Mouse (Mus musculus) retina, adult 2 months (tissue): ENCODE measurements around the gene Sptb.

Experiments used
- DNase-seq: peaks from one replicate; pipeline ENCODE4 v3.0.0-alpha.2; 2012; ENCODE audit warnings: low read depth, low spot score

The Sptb gene

DNA sequence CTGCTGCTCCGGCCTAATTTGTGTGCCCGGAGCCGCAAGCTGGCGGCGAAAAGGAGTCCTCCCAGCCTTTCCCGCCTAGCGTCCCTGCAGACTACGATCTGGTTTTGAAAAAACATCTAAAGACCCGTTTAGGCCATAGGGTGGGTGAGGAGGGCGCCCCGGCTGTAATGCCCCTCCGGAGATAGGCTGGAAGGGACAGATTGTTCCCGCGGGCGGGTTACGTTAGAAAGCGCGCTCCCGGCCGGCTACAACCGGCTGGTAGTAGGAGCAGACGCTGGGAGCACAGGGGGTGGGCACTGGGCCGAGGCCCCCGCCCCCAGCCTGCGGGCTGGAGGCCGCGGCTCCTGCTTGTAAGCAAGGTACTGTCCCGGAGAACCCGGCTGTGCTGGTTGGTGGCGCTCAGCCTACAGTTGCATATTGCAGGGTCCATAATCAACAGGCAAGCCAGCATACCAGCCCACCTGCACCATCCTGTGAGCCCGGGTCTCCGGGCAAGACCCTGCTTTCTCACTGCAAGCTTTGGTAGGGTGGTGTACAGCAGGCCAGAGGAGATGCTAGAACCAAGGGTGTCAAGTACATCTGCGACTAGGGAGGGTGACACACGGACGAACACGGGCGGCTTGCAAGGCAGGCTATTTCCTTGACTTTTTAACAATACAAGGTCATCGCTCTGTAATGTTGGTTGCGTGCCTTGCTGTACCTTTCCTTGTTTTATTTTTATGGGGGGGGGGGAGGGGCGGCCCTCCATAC is at the start of gene Sptb:
Gene Sptb, minus strand, starts transcription at position 197 of the 750 bp plus-strand sequence.
- no peak for DNase-seq

DNA sequence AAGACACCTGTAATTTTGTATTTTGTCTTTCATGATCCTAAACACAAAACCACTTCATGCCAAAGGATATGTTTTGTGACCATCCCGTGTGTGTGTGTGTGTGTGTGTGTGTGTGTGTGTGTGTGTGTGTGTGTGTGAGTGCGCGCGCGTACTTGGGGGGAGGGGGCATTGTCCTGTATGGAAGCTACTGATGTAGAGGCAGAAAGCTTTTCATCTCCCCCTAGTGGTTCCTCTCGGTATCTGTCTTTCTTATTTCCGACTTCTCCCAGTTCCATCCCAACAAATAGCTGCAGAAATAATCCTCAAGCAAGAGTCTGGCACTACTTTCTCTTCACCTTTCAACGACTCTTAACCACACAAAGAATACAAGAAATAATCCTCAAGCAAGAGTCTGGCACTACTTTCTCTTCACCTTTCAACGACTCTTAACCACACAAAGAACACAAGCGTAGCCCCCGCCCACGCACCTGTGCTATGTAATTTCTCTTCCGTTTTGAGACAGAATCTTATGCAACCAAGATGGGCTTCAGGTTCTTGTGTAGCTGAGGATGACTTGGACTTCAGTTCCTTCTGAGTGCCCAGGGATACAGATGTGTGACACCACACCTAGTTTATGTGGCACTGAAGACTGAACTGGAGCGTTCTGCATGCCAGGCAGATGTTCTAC is 42.4 kb upstream of the Sptb start:
- DNase-seq: peak; percentile 18

DNA sequence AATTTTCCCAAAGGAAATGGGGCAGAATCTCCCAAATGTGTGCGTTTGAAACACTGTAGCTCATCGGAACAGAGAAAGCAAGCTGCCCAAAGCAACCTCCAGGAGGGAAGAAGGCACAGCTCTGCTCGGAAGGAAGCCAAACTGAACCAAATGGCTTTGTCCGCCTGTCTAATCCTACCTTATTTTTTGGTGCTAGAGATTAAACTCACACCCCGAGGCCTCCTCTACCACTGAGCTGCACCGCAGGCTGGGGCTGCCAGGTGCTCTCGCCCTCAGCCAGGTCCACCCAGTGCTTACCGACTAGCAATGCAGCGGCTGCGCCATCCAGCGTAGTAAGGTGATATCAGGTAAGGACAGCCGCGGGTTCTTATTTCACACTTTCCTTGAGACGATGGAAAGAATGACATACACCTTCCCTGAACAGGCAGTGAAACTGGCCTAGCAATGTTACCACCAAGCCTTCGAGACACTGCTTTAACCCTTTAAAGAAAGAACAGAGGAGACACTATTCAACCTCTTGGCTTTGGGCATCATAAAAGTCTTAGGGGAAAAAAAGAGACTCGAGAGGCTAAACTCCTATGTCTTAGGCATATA is 40.6 kb upstream of the Sptb start:
- DNase-seq: no peak

DNA sequence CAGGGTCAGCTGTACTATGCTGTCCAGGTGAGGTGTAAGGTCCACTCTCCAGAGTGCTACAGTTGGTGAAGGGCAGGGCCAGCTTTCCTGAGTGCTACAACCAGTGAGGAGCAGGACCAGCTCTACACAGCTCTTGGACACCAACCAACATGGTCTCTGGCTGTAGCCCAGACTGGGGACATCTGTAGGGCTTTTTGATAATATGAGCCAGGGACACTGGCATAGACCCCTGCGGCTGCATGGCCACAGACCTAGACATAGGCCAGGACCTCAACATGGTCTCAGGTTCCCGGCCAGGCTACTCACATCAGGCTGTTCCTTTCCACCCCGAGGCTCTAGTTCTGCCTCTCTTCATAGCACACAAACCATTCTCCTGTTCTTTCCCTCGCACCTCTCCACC is 17.6 kb upstream of the Sptb start:
- DNase-seq: no peak

DNA sequence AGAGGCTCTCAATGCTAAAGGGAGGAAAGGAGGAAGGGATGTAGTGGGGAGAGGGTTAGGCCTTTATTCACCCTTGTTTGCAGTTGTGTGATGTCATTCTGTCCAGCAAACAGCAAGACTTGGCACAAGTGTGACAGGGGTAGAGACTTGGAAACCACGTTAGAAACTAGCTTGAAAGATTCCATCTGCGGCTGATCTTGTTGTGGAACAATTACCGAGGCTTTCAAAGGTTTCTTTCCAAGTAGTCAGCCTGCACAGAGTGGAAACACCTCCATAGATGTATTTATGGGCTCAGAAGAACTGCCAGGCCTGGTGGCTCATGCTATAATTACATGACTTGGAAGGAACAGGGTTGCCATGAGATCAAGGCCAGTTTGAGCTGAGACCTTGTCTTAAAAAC is 11.7 kb upstream of the Sptb start:
- DNase-seq: no peak

DNA sequence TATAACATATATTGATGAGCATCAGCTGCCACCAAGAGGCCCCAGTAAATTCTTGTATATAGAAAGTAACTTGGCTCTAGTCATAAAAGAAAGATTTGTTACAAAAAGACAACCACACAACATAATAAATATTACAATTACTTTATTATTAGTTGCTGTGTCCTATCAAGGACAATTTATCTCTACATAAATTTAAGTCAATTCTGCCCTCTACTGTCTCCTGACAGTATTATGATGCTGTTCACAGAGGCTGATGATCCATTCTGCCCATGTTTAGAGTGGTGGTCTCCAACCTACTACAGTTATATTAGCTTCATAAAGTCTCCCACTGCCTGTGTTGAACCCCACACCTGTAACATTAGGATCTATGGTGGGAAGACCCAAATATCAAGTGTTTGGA is 10.2 kb upstream of the Sptb start:
- DNase-seq: no peak

DNA sequence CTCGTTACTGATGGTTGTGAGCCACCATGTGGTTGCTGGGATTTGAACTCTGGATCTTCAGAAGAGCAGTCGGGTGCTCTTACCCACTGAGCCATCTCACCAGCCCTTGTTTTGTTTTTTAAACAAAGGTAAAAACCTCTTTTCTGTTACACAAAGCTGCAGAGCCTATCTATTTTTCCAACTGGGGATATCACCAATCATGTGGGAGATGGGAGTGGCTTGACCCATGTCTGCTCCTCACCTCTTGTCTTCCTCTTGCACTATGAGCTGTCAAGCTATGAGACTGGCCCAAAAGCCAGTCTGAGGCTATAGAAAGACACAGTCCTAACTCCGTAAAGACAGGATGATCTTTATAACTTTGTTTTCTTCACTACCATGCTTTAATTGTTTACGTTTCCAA is 8.0 kb upstream of the Sptb start:
- no peak for DNase-seq

DNA sequence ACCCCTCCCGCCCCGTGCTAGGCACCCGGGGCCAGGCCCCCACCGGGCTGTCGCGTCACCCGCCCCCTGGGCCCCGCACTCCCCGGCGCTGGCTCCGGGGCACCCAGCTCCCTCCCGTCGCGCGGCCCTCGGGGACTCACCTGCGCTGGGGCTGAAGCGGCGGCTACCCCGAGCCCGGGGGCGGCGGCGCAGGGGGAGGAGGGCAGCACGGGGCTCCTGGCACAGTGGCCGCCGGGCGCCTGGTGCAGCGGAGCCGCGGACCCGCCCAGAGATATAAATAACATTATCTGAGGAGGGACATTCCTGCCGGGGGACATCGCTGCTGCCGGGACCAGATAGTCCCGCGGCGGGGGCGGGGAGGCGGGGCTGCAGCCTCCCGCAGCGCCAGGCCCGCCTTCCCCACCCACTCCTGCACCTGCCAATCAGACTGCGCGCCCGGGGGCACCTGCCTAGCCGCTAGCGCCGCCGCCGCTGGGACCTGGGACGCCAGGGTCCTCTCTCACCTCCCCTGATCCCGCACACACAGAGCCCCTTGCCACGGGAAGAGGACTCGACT is 474 bp downstream of the Sptb start:
- no peak for DNase-seq

DNA sequence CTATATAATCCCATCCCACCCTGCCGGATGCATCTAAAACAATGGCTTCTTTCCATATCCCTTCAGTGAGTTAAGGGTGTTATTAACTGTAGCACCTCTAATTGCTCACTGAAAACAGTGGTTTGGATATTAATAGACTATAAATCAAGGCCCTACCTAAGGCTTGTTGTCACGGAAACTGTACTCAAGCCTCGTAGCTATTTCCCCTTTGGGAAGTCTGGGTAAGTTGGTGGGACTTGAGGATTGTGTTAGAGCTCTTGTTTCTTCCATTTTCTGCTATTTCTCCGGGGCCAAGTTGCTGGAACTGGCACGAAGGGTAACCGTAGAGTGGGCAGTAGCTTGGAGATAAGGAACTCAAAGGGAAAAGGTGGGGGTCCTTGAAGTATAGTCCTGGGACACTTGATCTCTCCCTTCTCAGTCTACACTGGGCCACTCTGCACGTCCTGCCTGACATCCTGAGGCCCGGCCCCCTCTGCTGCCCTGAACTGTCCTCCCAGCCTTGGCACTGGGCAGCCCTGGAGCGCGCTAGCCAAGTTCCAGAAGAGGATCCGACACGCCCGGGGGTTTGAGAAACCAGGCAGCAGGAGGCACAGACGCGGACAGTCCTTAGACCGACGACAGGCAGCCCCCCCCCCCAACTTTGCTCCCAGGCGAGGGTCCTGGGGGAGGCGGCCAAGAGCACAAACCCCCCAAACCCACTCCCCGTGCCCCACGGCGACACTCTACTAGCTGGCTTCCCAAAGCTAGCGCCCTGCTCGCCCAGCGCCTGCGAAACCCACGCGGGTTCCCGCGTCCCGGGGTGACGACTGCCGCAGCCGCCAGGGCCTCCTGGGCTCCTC is 1.2 kb downstream of the Sptb start:
- DNase-seq: no peak

DNA sequence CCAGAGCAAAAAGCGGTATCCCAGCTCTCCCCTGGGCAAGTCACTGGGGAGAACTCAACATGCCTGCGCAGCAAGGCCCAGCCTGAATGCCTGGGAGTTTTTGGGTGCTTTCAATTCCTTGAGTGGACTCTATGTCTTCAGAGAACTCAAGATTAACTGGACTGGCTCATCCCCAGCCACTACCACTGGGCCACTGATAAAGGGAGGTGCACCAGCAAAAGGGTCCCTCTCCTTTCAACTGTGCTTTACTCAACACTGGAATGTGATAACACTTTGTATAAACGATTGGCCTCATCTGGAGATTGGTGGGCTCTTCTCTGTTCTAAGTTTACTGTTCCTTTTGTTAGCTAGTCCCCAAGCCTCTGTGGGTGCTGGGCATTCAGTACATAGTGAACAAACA is 2.2 kb downstream of the Sptb start:
- DNase-seq: no peak

DNA sequence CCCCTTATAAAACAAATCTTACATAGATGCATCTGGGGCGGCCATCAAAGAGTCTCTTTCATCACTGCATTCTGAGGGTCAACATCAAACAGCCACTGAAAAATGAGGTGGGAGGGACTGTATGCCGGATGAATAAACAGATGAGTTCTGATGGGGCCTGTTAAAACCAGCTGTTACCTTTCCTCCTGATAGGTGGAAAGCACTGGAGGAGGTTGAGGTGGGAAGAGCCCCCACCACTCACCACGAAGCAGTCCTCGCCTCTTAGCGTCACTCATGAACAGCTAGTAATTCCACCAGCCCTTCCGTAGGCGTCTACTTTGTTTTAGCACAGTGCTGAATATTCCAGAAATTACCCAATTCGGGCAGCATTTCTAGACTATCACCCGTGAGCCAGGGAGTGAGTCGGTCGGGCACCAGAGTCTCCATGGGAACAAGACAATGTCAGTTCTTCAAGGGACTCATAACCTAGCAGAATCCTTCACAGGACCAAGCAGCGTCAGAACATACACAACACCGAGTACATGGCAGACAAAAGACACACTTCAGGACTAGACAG is 13.9 kb downstream of the Sptb start:
- no peak for DNase-seq

DNA sequence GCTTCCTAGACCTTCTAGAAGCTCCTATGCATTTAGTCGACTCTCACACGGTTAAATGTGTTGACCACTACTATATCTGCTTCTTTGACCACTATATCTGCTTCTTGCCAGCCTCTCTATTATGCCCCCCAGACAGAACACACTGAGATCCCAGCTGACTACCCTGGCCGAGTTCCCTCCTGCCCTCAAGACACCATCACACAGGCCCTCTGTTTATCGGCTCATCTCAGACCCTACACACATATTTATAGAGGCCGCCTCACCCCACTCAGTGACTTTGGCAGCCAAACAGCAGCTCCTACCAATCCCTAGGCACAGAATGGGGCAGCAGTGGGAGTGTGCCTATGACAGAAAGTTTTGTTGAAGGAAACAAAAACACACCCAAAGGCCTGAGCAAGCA is 14.6 kb downstream of the Sptb start:
- no peak for DNase-seq

DNA sequence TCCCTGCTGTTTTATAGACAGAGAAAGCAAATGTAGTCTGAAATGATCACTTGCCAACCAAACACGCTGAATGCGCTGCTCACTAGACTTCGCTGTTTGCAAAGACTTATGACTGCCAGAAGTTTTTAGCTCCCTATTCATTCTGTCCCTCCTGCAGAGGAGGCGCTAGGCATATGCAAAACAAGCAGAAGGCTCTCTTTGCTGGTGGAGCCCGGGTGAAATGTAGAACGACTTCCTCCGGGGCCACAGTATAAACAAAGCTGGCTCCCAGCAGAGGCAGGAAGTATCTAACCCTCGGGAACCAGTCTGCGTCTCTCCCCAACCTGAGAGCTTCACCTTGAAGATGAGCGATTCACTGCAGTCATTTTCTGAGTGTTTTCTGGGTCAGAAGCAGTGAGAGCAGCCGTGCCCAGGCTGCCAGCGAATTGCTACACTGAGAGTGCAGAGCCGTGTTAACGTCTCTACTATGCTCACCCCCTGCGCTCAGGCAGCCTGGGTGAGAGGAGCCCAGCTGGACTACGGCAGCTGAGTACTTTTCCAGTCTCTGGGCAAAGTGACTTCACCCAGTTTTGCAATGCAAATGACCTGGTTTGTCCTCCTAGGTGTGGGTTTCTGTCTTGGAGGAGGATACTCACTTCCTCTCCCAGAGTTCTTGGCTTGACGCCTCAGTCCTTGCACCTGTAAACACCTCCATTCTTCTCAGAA is 15.4 kb downstream of the Sptb start:
- DNase-seq: no peak

DNA sequence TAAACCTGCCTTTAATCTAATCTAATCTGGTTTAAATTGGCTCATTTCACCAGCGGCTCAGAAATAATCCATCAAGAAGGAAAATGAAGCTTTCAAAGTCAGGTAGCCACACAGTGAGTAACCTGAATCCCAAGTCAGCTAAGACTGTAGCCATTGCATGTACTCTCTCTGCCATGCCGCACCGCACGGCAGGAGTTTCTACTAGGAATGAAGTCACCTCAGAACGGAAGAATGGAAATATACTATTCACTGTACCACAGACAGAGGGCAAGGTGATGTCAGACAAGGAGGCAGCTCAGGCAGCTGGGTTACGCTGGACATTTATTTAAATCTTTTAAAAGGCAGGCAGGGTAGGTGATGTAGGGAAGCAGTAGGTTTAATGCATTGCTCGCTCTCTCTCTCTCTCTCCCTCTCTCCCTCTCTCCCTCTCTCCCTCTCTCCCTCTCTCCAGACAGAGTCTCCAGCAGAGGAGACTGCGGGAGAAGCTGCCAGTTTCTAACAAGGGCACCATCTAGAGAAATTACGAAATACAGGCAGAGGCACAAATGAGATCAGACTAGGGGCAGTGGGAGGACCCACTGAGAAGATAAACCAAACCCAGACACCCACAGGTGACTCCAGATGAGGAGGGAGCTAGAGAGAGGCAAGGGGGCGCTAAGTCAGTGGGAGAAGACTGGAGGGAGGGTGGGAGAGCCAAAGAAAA is 22.7 kb downstream of the Sptb start:
- DNase-seq: no peak

DNA sequence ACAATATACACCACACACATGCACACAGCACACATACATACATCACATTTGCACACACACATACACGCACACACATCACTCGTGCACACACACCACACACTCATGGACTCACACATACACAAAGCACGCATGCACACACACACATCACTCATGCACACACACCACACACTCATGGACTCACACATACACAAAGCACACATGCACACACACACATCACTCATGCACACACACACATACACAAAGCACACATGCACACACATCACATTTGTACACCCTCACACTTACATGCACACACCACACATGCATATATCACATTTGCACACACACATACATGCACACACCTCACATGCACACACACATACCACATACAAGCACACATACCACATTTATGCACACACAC is 24.7 kb downstream of the Sptb start:
- no peak for DNase-seq

DNA sequence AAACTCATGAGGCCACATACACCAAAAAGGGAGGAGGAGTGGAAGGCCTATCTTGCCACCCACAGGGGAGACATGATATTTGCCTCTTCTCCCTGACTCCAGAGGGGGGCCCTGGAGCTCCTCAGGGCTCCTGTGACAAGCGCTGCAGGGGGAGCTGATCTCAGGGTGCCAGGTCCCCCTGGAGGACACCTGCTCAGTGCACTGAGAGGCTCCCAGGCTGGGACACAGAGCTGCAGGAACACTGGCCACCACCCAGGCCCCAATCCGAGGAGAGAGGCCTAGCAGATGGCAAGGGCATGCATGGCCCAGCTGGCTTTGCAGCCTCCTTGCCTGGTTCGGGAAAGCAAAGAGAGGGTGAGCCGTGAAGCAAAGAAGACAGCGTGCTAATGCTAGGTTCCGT is 25.9 kb downstream of the Sptb start:
- DNase-seq: no peak

DNA sequence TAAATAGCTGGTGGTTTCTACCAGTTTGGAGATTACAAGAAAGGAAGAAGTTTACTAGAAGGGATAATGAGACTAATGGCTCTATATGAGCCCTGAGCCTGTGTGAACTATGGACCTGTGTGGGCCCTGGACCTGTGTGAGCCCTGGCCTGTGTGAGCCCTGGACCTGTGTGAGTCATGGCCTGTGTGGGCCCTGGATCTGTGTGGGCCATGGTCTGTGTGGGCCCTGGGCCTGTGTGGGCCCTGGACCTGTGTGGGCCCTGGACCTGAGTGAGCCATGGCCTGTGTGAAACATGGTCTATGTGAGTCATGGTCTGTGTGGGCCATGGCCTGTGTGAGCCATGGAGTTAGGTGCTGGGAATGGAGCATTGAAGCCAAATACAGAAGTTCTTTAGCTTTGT is 28.4 kb downstream of the Sptb start:
- no peak for DNase-seq

DNA sequence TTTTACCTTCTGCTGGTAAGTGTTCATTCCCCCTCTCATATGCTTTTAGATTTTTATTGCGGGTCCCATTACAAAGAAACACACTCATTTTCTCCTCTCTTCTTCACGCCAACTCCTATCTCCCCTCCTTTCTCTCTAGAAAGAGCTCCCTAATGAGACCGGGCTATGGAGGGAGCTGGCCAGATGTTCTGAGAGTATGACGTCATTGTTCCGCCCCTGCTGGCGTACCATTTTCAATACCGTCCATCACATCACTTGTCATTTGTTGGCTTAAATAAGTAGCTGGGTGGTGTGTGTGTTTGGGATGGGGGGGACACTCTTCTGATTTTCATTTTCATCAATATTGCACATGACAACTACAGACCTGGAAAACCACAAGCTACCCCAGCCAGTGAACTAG is 33.3 kb downstream of the Sptb start:
- no peak for DNase-seq

DNA sequence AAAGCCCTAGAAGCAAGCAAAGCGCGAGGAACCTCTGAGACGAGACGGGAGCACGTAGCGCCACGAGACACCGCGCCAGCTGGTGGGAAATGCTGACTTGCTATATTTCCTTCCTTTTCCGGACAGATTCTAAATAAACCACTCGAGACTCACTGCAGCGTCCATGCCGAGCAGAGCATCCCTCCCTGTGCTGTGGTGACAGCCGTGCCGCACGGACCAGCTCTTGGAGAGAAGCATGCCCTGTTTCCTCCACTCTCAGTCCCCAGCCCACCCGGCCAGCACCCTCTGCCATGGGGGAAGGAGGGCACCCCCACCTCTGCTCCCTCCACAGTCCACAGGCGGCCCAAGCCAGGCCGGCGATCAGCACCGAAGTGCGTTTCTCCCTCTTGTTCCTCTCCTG is 33.9 kb downstream of the Sptb start:
- DNase-seq: no peak

DNA sequence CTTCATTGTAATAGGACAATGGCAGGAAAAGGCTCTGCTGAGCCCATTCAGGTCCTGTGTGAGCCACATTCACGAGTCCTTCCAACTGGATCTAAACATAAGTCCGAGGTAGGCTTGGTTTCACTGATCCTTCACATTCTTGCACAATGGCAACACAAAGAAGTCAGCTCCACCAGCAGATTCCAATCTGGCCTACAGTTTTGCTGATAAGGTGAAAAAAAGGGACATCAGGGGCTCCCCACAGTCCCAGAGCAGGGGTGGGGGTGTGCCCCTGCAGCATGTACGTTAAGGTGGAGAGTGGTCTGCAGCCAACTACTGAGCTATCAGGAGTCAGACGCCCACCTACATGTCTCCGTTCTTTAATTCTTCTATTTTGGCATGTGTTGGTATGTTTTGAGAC is 35.0 kb downstream of the Sptb start:
- DNase-seq: no peak
